Mouse (Mus musculus) B cell, adult 62 days (primary cell): ENCODE measurements around the gene Stk39. TPM values are rescaled to one million over a fixed set of nuclear protein-coding genes. Genes with fewer than 3 reads are reported as not detected.

Source experiments
- total RNA-seq: library from RNA; stranded (reverse); gene quantifications from 4 replicates; pipeline ENCODE4 v1.2.4, GENCODE M21; 2023

Gene Stk39
- 0.60 to 1.1 TPM (median 0.88 TPM) in 3 of 4 replicates, not detected in the other for total RNA-seq

DNA sequence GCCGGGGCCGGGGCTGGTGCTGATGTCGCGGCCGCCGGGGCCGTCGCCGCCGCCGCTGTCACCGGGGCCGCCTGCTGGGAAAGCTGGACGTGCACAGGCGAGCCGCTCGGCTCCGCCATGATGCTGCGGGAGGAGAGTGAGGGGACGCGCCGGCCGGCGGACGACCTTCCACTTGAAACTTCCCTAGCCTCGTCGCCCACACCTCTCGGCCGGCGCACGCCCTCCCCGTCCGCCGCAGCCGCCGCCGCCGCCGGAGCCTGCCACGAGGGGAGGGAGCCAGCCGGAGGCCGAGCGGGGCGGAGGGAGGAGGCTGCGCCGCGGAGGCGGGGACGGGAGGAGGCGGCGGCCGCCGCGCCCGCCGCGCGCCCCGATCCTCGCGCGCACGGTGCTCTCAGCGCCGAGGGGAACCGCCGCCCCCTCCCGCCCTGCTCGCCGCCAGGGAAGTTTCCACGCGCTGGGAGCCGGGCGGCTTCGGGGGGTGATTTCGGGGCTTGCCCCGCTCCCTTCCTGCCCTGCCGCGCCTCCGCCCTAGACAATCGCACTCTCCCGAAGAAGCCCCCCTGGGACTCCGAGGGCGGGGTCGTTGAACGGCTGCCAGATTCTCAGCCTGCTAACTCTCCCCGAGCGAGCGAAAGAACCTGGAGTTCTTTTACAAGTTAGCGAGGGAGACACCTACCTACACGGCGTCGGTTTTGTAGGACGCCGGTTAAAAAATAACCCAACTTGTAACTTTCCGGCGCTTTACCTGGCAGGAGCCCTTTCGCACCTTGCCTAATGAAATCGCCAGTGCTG is at the start of gene Stk39:
TSS of gene Stk39 (minus strand) at position 510 of the 792 bp plus-strand sequence.

Other genes starting within 250 kb of the Stk39 start
- gene 4933409G03Rik, start 110.1 kb upstream of the Stk39 start, total RNA-seq: not detected in 4 replicates
- not detected in 4 replicates for gene 4932414N04Rik, start 184.2 kb upstream of the Stk39 start, total RNA-seq